Comparison of ENCODE assay signal across 13 mouse cellular contexts in the genomic region with DNA sequence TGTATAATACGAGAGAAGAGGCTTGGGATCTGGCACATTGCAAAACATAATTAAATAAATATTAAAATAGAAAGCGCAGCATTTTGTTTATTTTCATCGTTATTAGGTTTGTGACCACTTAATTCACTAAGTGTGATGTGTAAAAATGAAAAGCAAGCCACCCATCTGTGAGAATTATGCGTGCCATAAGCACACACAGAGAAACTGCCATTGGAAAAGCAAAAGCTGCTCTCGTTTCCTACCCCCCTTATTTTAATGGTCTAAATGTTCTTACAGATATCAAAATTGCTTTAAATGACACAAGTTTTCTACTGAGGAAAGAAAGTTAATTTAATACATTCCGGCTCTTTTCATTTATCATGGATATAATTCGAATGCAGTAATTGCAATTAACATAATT.
A peak's percentile ranks its signal among the peaks of the same experiment; 100 is the strongest.
DNase-seq lines count a peak whose midpoint lies in the region; ATAC-seq lines count a peak whose summit lies in the region.
"Had no signal": no experiment of that assay in that cellular context is flagged by ENCODE, and none has a peak within 500 bp of the region (broad histone marks: within the 10 kb centered on the region; RNA-seq: fewer than 3 reads in every experiment).

No protein-coding gene starts in this region.

- H3K9ac ChIP-seq in kidney, embryonic 14.5 days (ENCODE audit: low read depth, low read length), result no peak overlapping the region
- H3K9ac ChIP-seq in embryonic facial prominence, embryonic 14.5 days (ENCODE audit: low read depth, low read length), result peak overlapping the region; percentile 39; the same call in 1 of the 2 replicates
- H3K9ac ChIP-seq in hindbrain, embryonic 13.5 days, result no peak overlapping the region
- H3K9ac ChIP-seq in midbrain, embryonic 14.5 days (replicated peaks; ENCODE audit: low read length), result no peak overlapping the region; the same call in 1 of the 2 replicates

- H3K27ac ChIP-seq in kidney, embryonic 14.5 days (ENCODE audit: low read depth, low read length), result no peak overlapping the region
- H3K27ac ChIP-seq in embryonic facial prominence, embryonic 14.5 days (replicated peaks; ENCODE audit: low read depth, low read length), result no peak overlapping the region
- no peak overlapping the region for H3K27ac ChIP-seq in hindbrain, embryonic 13.5 days
- H3K27ac ChIP-seq in midbrain, embryonic 14.5 days (replicated peaks; ENCODE audit: low read depth, low read length), result no peak overlapping the region

- H3K4me2 ChIP-seq in kidney, embryonic 14.5 days (replicated peaks; ENCODE audit: low read depth, low read length), result peak overlapping the region; percentile 33
- H3K4me2 ChIP-seq in embryonic facial prominence, embryonic 14.5 days (ENCODE audit: low read depth, low read length), result peak overlapping the region; percentile 44
- H3K4me2 ChIP-seq in hindbrain, embryonic 13.5 days, result peak overlapping the region; percentile 53
- H3K4me2 ChIP-seq in midbrain, embryonic 14.5 days (ENCODE audit: low read length), result peak overlapping the region; percentile 42

- ATAC-seq in kidney, embryonic 14.5 days (ENCODE audit: low FRiP score, low TSS enrichment), result no peak
- ATAC-seq in embryonic facial prominence, embryonic 14.5 days (ENCODE audit: low read depth), result no peak
- no peak for ATAC-seq in hindbrain, embryonic 13.5 days (ENCODE audit: low FRiP score)
- ATAC-seq in midbrain, embryonic 14.5 days (ENCODE audit: low FRiP score, low TSS enrichment), result no peak; the same call in 1 of the 2 replicates

- no peaks in the 10 kb centered on the region for H3K9me3 ChIP-seq in kidney, embryonic 14.5 days (ENCODE audit: control insufficient read depth, low read length)
- H3K9me3 ChIP-seq in embryonic facial prominence, embryonic 14.5 days (ENCODE audit: control insufficient read depth, low read length), result no peaks in the 10 kb centered on the region
- no peaks in the 10 kb centered on the region for H3K9me3 ChIP-seq in hindbrain, embryonic 13.5 days
- H3K9me3 ChIP-seq in midbrain, embryonic 14.5 days (ENCODE audit: control insufficient read depth, low read length), result no peaks in the 10 kb centered on the region

- no peaks in the 10 kb centered on the region for H3K4me1 ChIP-seq in kidney, embryonic 14.5 days (ENCODE audit: control insufficient read depth, insufficient read depth, low read length)
- H3K4me1 ChIP-seq in embryonic facial prominence, embryonic 14.5 days (ENCODE audit: control insufficient read depth, insufficient read depth, low read length), result peaks cover 4% of the 10 kb centered on the region; the same call in 1 of the 2 replicates
- peaks cover 8% of the 10 kb centered on the region; the same call in 1 of the 2 replicates for H3K4me1 ChIP-seq in hindbrain, embryonic 13.5 days (replicated peaks)
- 0 out of 2 replicates have a peak, but pooled peaks cover 5% of the 10 kb centered on the region for H3K4me1 ChIP-seq in midbrain, embryonic 14.5 days (ENCODE audit: control insufficient read depth, insufficient read depth, low read length)
- H3K4me1 ChIP-seq: megakaryocyte, embryonic 14.5 days had no signal

- no peaks in the 10 kb centered on the region for H3K27me3 ChIP-seq in kidney, embryonic 14.5 days (ENCODE audit: control insufficient read depth, insufficient read depth, low read length)
- H3K27me3 ChIP-seq in embryonic facial prominence, embryonic 14.5 days (replicated peaks; ENCODE audit: control insufficient read depth, insufficient read depth, low read length), result no peaks in the 10 kb centered on the region
- no peaks in the 10 kb centered on the region for H3K27me3 ChIP-seq in hindbrain, embryonic 13.5 days
- no peaks in the 10 kb centered on the region for H3K27me3 ChIP-seq in midbrain, embryonic 14.5 days (ENCODE audit: control insufficient read depth, insufficient read depth, low read length)
- H3K27me3 ChIP-seq: megakaryocyte, embryonic 14.5 days had no signal

- 67% methylated on average over 7 of the region's 7 CpGs for WGBS in kidney, embryonic 14.5 days
- WGBS in embryonic facial prominence, embryonic 14.5 days, result 70% methylated on average over 7 of the region's 7 CpGs
- 63% methylated on average over 7 of the region's 7 CpGs for WGBS in hindbrain, embryonic 13.5 days
- 67% methylated on average over 7 of the region's 7 CpGs for WGBS in midbrain, embryonic 14.5 days

- DNase-seq in kidney, adult 11 months, result no peak
- no peak for DNase-seq in embryonic facial prominence, embryonic 14.5 days (ENCODE audit: low spot score)
- no peak for DNase-seq in midbrain, embryonic 14.5 days
- DNase-seq in thymus, postnatal 14 days, result no peak
- DNase-seq in left cerebral cortex, adult 18-20 months (ENCODE audit: low spot score in 2 of 2), result no peak
- no peak for DNase-seq in left cerebral cortex, adult 11 months (ENCODE audit: low spot score)
- DNase-seq: gastrocnemius, postnatal 25 days; kidney, postnatal 10 days; left cerebral cortex, postnatal 4 days; thymus, adult 2 months had no signal

- H3K36me3 ChIP-seq in kidney, embryonic 14.5 days (ENCODE audit: control insufficient read depth, insufficient read depth, low read length), result no peaks in the 10 kb centered on the region
- no peaks in the 10 kb centered on the region for H3K36me3 ChIP-seq in embryonic facial prominence, embryonic 14.5 days (ENCODE audit: control insufficient read depth, insufficient read depth, low read length)
- H3K36me3 ChIP-seq in hindbrain, embryonic 13.5 days, result no peaks in the 10 kb centered on the region
- H3K36me3 ChIP-seq in midbrain, embryonic 14.5 days (ENCODE audit: control insufficient read depth, insufficient read depth, low read length), result no peaks in the 10 kb centered on the region

- peak overlapping the region; percentile 9; the same call in 1 of the 2 replicates for H3K4me3 ChIP-seq in kidney, embryonic 14.5 days (ENCODE audit: low read length)
- H3K4me3 ChIP-seq in embryonic facial prominence, embryonic 14.5 days (ENCODE audit: low read depth, low read length), result peak overlapping the region; percentile 14
- peak overlapping the region; percentile 29 for H3K4me3 ChIP-seq in hindbrain, embryonic 13.5 days
- no peak overlapping the region for H3K4me3 ChIP-seq in midbrain, embryonic 14.5 days (replicated peaks; ENCODE audit: low read depth, low read length)
- H3K4me3 ChIP-seq: megakaryocyte, embryonic 14.5 days had no signal
